11 mouse cellular contexts compared by ENCODE assay signal in genomic region chr16:89818661-89819060, GRCm38 (mm10).
DNase-seq lines count a peak whose midpoint lies in the region; ATAC-seq lines count a peak whose summit lies in the region.
"Had no signal": no experiment of that assay in that cellular context is flagged by ENCODE, and none has a peak within 500 bp of the region (broad histone marks: within the 10 kb centered on the region; RNA-seq: fewer than 3 reads in every experiment).

No protein-coding gene starts in this region.

- 38% methylated on average over 4 of the region's 4 CpGs for WGBS in intestine, embryonic 14.5 days
- 44% methylated on average over 4 of the region's 4 CpGs for WGBS in intestine, embryonic 15.5 days
- 31% methylated on average over 4 of the region's 4 CpGs for WGBS in embryonic facial prominence, embryonic 12.5 days
- WGBS in hindbrain, embryonic 14.5 days: 31% methylated on average over 4 of the region's 4 CpGs
- 21% methylated on average over 4 of the region's 4 CpGs for WGBS in midbrain, embryonic 15.5 days

- 0 out of 2 replicates have a peak, but pooled peaks have one; percentile 33 for ATAC-seq in intestine, embryonic 14.5 days (replicated peaks; ENCODE audit: low FRiP score, low TSS enrichment, low read depth)
- ATAC-seq in intestine, embryonic 15.5 days: no peak
- ATAC-seq in embryonic facial prominence, embryonic 12.5 days (ENCODE audit: insufficient number of reproducible peaks, insufficient read depth, low FRiP score, low TSS enrichment): no peak
- ATAC-seq in hindbrain, embryonic 14.5 days (ENCODE audit: low FRiP score): no peak
- no peak for ATAC-seq in midbrain, embryonic 15.5 days (replicated peaks)

- H3K9ac ChIP-seq in intestine, embryonic 14.5 days (ENCODE audit: low read length): no peak overlapping the region
- no peak overlapping the region for H3K9ac ChIP-seq in intestine, embryonic 15.5 days
- no peak overlapping the region for H3K9ac ChIP-seq in embryonic facial prominence, embryonic 12.5 days
- peak overlapping the region; percentile 55; the same call in 1 of the 2 replicates for H3K9ac ChIP-seq in hindbrain, embryonic 14.5 days
- no peak overlapping the region for H3K9ac ChIP-seq in midbrain, embryonic 15.5 days

- H3K27me3 ChIP-seq in intestine, embryonic 14.5 days (replicated peaks; ENCODE audit: control insufficient read depth, insufficient read depth, low read length): no peaks in the 10 kb centered on the region
- no peaks in the 10 kb centered on the region for H3K27me3 ChIP-seq in intestine, embryonic 15.5 days (replicated peaks)
- peaks cover 2% of the 10 kb centered on the region; the same call in 1 of the 2 replicates for H3K27me3 ChIP-seq in embryonic facial prominence, embryonic 12.5 days
- H3K27me3 ChIP-seq in hindbrain, embryonic 14.5 days (ENCODE audit: control insufficient read depth, insufficient read depth, low read length): peaks cover 10% of the 10 kb centered on the region; the same call in 1 of the 2 replicates
- H3K27me3 ChIP-seq in midbrain, embryonic 15.5 days (replicated peaks): peaks cover 10% of the 10 kb centered on the region; the same call in 1 of the 2 replicates
- H3K27me3 ChIP-seq: CH12.LX had no signal

- H3K9me3 ChIP-seq in intestine, embryonic 14.5 days (ENCODE audit: control insufficient read depth, low read length): no peaks in the 10 kb centered on the region
- no peaks in the 10 kb centered on the region for H3K9me3 ChIP-seq in intestine, embryonic 15.5 days
- no peaks in the 10 kb centered on the region for H3K9me3 ChIP-seq in embryonic facial prominence, embryonic 12.5 days
- no peaks in the 10 kb centered on the region for H3K9me3 ChIP-seq in hindbrain, embryonic 14.5 days (ENCODE audit: control insufficient read depth, low read length)
- no peaks in the 10 kb centered on the region for H3K9me3 ChIP-seq in midbrain, embryonic 15.5 days

- no peak for DNase-seq in intestine, embryonic 14.5 days (ENCODE audit: low spot score)
- no peak for DNase-seq in hindbrain, embryonic 14.5 days (ENCODE audit: low spot score)
- DNase-seq in right cerebral cortex, postnatal 10 days (ENCODE audit: low spot score in 2 of 2): no peak
- no peak for DNase-seq in testis, postnatal 10 days (ENCODE audit: low spot score)
- DNase-seq in left cerebral cortex, adult 18-20 months (ENCODE audit: low spot score in 2 of 2): no peak
- DNase-seq: cerebellum, adult 9-10 months; right cerebral cortex, postnatal 14 days had no signal

- H3K27ac ChIP-seq in intestine, embryonic 14.5 days (ENCODE audit: low read depth): no peak overlapping the region
- no peak overlapping the region for H3K27ac ChIP-seq in intestine, embryonic 15.5 days
- H3K27ac ChIP-seq in embryonic facial prominence, embryonic 12.5 days: no peak overlapping the region
- H3K27ac ChIP-seq in hindbrain, embryonic 14.5 days: no peak overlapping the region
- H3K27ac ChIP-seq in midbrain, embryonic 15.5 days: no peak overlapping the region

- 0 out of 2 replicates have a peak, but pooled peaks cover 4% of the 10 kb centered on the region for H3K4me1 ChIP-seq in intestine, embryonic 14.5 days (replicated peaks; ENCODE audit: control insufficient read depth, insufficient read depth, low read length)
- H3K4me1 ChIP-seq in intestine, embryonic 15.5 days (replicated peaks): 0 out of 2 replicates have a peak, but pooled peaks cover 7% of the 10 kb centered on the region
- H3K4me1 ChIP-seq in embryonic facial prominence, embryonic 12.5 days: peaks cover 13% of the 10 kb centered on the region; the same call in 1 of the 2 replicates
- H3K4me1 ChIP-seq in hindbrain, embryonic 14.5 days (replicated peaks; ENCODE audit: control insufficient read depth, insufficient read depth, low read length): peaks cover 22% of the 10 kb centered on the region
- H3K4me1 ChIP-seq in midbrain, embryonic 15.5 days: peaks cover 34% of the 10 kb centered on the region

- peak overlapping the region; percentile 64 for H3K4me2 ChIP-seq in intestine, embryonic 14.5 days (ENCODE audit: low read length)
- H3K4me2 ChIP-seq in intestine, embryonic 15.5 days (replicated peaks): no peak overlapping the region; the same call in 1 of the 2 replicates
- peak overlapping the region; percentile 82; the same call in 1 of the 2 replicates for H3K4me2 ChIP-seq in embryonic facial prominence, embryonic 12.5 days (replicated peaks)
- peak overlapping the region; percentile 79 for H3K4me2 ChIP-seq in hindbrain, embryonic 14.5 days (replicated peaks)
- H3K4me2 ChIP-seq in midbrain, embryonic 15.5 days: peak overlapping the region; percentile 64

- no peaks in the 10 kb centered on the region for H3K36me3 ChIP-seq in intestine, embryonic 14.5 days (ENCODE audit: control insufficient read depth, insufficient read depth, low read length)
- H3K36me3 ChIP-seq in intestine, embryonic 15.5 days: no peaks in the 10 kb centered on the region
- H3K36me3 ChIP-seq in embryonic facial prominence, embryonic 12.5 days: peaks cover 13% of the 10 kb centered on the region
- peaks cover 9% of the 10 kb centered on the region for H3K36me3 ChIP-seq in hindbrain, embryonic 14.5 days (replicated peaks; ENCODE audit: control insufficient read depth, insufficient read depth)
- H3K36me3 ChIP-seq in midbrain, embryonic 15.5 days (replicated peaks): no peaks in the 10 kb centered on the region

- H3K4me3 ChIP-seq in intestine, embryonic 14.5 days (ENCODE audit: low read depth, low read length): peak overlapping the region; percentile 32; the same call in 1 of the 2 replicates
- no peak overlapping the region for H3K4me3 ChIP-seq in intestine, embryonic 15.5 days (replicated peaks)
- no peak overlapping the region for H3K4me3 ChIP-seq in embryonic facial prominence, embryonic 12.5 days
- peak overlapping the region; percentile 34; the same call in 1 of the 2 replicates for H3K4me3 ChIP-seq in hindbrain, embryonic 14.5 days (replicated peaks; ENCODE audit: low read length)
- 0 out of 2 replicates have a peak overlapping the region, but pooled peaks have one; percentile 30 for H3K4me3 ChIP-seq in midbrain, embryonic 15.5 days

Comparison
In these comparisons a context has a peak if more than half of its experiments do, and no peak if none do; other contexts are left out.
1. H3K4me3 ChIP-seq: peak in intestine, embryonic 14.5 days (single experiment), hindbrain, embryonic 14.5 days (single experiment) and midbrain, embryonic 15.5 days (single experiment); none in intestine, embryonic 15.5 days (single experiment) and embryonic facial prominence, embryonic 12.5 days (single experiment).